Mouse (Mus musculus): ENCODE measurements around the gene 4933407L21Rik. TPM values are rescaled to one million over a fixed set of nuclear protein-coding genes. Genes with fewer than 3 reads are reported as not detected.

4933407L21Rik gene
- polyA plus RNA-seq, 1 experiment from 2014 or later, result 1.6 TPM

- Histone ChIP-seq H3K27me3 (ENCODE audit: insufficient read depth, low read length) (no peaks in the 10 kb centered on the region), H3K9ac (replicated peaks; ENCODE audit: low read length) (peak overlapping the region; percentile 32; the same call in 1 of the 2 replicates), H3K9me3 (ENCODE audit: low read length) (no peaks in the 10 kb centered on the region), H3K4me1 (ENCODE audit: insufficient read depth, low read length) (peaks cover 71% of the 10 kb centered on the region), H3K4me2 (replicated peaks; ENCODE audit: low read depth, low read length) (peak overlapping the region; percentile 19; the same call in 1 of the 2 replicates), H3K27ac (ENCODE audit: low read length) (peak overlapping the region; percentile 11; the same call in 1 of the 2 replicates), H3K36me3 (ENCODE audit: insufficient read depth, low read length) (peaks cover 4% of the 10 kb centered on the region), H3K4me3 (ENCODE audit: low read length) (no peak overlapping the region)
- ATAC-seq (ENCODE audit: low FRiP score, low TSS enrichment), result no peak
- 26% methylated on average over 8 of the region's 8 CpGs for WGBS
Measured at GRCm38 (mm10) chr1:85897901-85898760, 30.2 kb upstream of the 4933407L21Rik start.

- WGBS, result 44% methylated on average over 12 of the region's 12 CpGs
- H3K4me2 ChIP-seq (replicated peaks; ENCODE audit: low read depth, low read length), result no peak overlapping the region
- H3K9ac ChIP-seq (replicated peaks; ENCODE audit: low read length), result peak overlapping the region; percentile 32; the same call in 1 of the 2 replicates
- no peaks in the 10 kb centered on the region for H3K27me3 ChIP-seq (ENCODE audit: insufficient read depth, low read length)
- no peak overlapping the region for H3K4me3 ChIP-seq (ENCODE audit: low read length)
- peaks cover 11% of the 10 kb centered on the region for H3K36me3 ChIP-seq (ENCODE audit: insufficient read depth, low read length)
- no peak for ATAC-seq (ENCODE audit: low FRiP score, low TSS enrichment)
- H3K27ac ChIP-seq (ENCODE audit: low read length), result no peak overlapping the region; the same call in 1 of the 2 replicates
- H3K4me1 ChIP-seq (ENCODE audit: insufficient read depth, low read length), result peaks cover 71% of the 10 kb centered on the region
- H3K9me3 ChIP-seq (ENCODE audit: low read length), result no peaks in the 10 kb centered on the region
Measured at GRCm38 (mm10) chr1:85898761-85899387, 29.4 kb upstream of the 4933407L21Rik start.

DNA sequence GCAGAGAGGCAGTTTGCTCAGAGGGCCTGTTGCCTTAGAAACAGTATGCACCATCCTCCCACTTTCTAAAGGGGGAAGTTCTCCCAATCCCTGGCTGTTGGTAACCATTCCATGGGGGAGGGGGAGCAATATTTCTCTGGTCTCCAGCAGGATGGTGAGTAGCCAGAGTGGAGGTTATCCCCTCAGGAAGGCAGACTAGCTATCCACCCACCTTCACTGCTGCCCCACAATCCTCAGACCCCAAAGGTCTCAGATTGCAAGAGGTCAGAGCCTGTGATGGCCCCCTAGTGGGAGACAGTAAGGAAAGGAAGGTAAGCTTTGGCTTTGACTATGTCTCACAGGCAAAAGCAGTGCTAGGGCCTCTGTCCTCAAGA is 28.9 kb upstream of the 4933407L21Rik start:
- Histone ChIP-seq H3K9ac (replicated peaks; ENCODE audit: low read length) (no peak overlapping the region), H3K36me3 (ENCODE audit: insufficient read depth, low read length) (peaks cover 15% of the 10 kb centered on the region), H3K9me3 (ENCODE audit: low read length) (no peaks in the 10 kb centered on the region), H3K27me3 (ENCODE audit: insufficient read depth, low read length) (no peaks in the 10 kb centered on the region), H3K4me2 (replicated peaks; ENCODE audit: low read depth, low read length) (no peak overlapping the region), H3K4me1 (ENCODE audit: insufficient read depth, low read length) (peaks cover 69% of the 10 kb centered on the region), H3K27ac (ENCODE audit: low read length) (no peak overlapping the region; the same call in 1 of the 2 replicates), H3K4me3 (ENCODE audit: low read length) (no peak overlapping the region)
- no peak for ATAC-seq (ENCODE audit: low FRiP score, low TSS enrichment)

DNA sequence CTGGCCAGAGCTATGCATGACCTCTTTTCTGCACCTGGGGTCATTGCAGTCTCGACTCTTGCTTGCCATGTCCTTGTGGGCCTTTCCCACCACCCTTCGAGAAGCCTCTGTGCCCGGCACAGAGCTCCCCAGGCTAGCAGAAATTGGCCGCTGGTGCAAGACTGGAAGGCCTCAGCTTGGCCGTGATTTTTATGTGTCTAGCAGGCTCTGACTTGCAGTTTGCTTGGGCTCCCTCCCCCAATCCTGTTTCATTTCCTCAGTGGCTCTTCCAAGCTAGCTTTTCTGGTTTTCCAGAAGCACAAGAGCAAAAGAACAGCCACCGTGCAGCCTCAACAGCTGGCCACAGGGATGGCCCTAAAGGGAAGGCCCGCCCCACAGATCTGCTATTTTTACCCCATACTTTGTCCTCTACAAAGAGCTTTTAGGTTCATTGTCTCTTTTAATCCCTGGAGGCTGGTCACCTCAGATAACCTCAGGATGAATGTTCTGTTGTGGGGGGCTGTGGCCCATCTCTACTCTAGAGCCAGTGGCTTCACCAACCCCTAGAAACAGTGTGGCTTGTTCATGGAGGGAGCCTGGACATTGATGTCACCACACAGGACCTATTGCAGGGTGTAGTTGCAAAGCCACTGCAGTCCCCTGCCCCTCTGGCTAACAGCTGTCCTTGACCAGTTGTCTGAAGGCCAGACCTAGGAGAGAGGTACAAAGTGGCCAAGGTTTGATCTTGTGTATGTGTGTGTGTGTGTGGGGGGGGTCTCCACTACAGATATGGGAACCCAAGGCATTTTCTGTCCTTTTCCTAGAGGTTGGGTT is 27.6 kb upstream of the 4933407L21Rik start:
- peaks cover 66% of the 10 kb centered on the region for H3K4me1 ChIP-seq (ENCODE audit: insufficient read depth, low read length)
- H3K4me3 ChIP-seq (ENCODE audit: low read length), result no peak overlapping the region
- no peaks in the 10 kb centered on the region for H3K27me3 ChIP-seq (ENCODE audit: insufficient read depth, low read length)
- no peak overlapping the region for H3K9ac ChIP-seq (replicated peaks; ENCODE audit: low read length)
- H3K9me3 ChIP-seq (ENCODE audit: low read length), result no peaks in the 10 kb centered on the region
- H3K4me2 ChIP-seq (replicated peaks; ENCODE audit: low read depth, low read length), result no peak overlapping the region
- WGBS, result 38% methylated on average over 7 of the region's 7 CpGs
- H3K36me3 ChIP-seq (ENCODE audit: insufficient read depth, low read length), result peaks cover 28% of the 10 kb centered on the region
- peak overlapping the region; percentile 57 for H3K27ac ChIP-seq (ENCODE audit: low read length)
- ATAC-seq (ENCODE audit: low FRiP score, low TSS enrichment), result no peak

GRCm38 (mm10) chr1:85901516-85902107 is 26.7 kb upstream of the 4933407L21Rik start:
- Histone ChIP-seq H3K4me1 (ENCODE audit: insufficient read depth, low read length) (peaks cover 57% of the 10 kb centered on the region), H3K4me3 (ENCODE audit: low read length) (no peak overlapping the region), H3K27me3 (ENCODE audit: insufficient read depth, low read length) (no peaks in the 10 kb centered on the region), H3K4me2 (replicated peaks; ENCODE audit: low read depth, low read length) (no peak overlapping the region), H3K36me3 (ENCODE audit: insufficient read depth, low read length) (peaks cover 37% of the 10 kb centered on the region), H3K27ac (ENCODE audit: low read length) (peak overlapping the region; percentile 61), H3K9me3 (ENCODE audit: low read length) (no peaks in the 10 kb centered on the region), H3K9ac (replicated peaks; ENCODE audit: low read length) (no peak overlapping the region)
- 42% methylated on average over 3 of the region's 3 CpGs for WGBS
- ATAC-seq (ENCODE audit: low FRiP score, low TSS enrichment), result peak; percentile 32

- H3K36me3 ChIP-seq (ENCODE audit: insufficient read depth, low read length), result peaks cover 41% of the 10 kb centered on the region
- H3K4me3 ChIP-seq (ENCODE audit: low read length), result no peak overlapping the region
- no peak overlapping the region for H3K4me2 ChIP-seq (replicated peaks; ENCODE audit: low read depth, low read length)
- peak overlapping the region; percentile 61 for H3K27ac ChIP-seq (ENCODE audit: low read length)
- peaks cover 52% of the 10 kb centered on the region for H3K4me1 ChIP-seq (ENCODE audit: insufficient read depth, low read length)
- no peak overlapping the region for H3K9ac ChIP-seq (replicated peaks; ENCODE audit: low read length)
- H3K9me3 ChIP-seq (ENCODE audit: low read length), result no peaks in the 10 kb centered on the region
- no peaks in the 10 kb centered on the region for H3K27me3 ChIP-seq (ENCODE audit: insufficient read depth, low read length)
- WGBS, result 12% methylated on average over 6 of the region's 7 CpGs
- 0 out of 2 replicates have a peak, but pooled peaks have one; percentile 43 for ATAC-seq (ENCODE audit: low FRiP score, low TSS enrichment)
Measured at GRCm38 (mm10) chr1:85902108-85902561, 26.1 kb upstream of the 4933407L21Rik start.

- WGBS, result 69% methylated on average over 12 of the region's 12 CpGs
- no peak for ATAC-seq (ENCODE audit: low FRiP score, low TSS enrichment)
- Histone ChIP-seq H3K27me3 (ENCODE audit: insufficient read depth, low read length) (no peaks in the 10 kb centered on the region), H3K4me2 (replicated peaks; ENCODE audit: low read depth, low read length) (no peak overlapping the region), H3K9ac (replicated peaks; ENCODE audit: low read length) (no peak overlapping the region), H3K4me3 (ENCODE audit: low read length) (no peak overlapping the region), H3K27ac (ENCODE audit: low read length) (no peak overlapping the region), H3K4me1 (ENCODE audit: insufficient read depth, low read length) (peaks cover 9% of the 10 kb centered on the region), H3K9me3 (ENCODE audit: low read length) (no peaks in the 10 kb centered on the region), H3K36me3 (ENCODE audit: insufficient read depth, low read length) (peaks cover 59% of the 10 kb centered on the region)
Measured at GRCm38 (mm10) chr1:85906892-85907291, 21.4 kb upstream of the 4933407L21Rik start.

- ATAC-seq (ENCODE audit: low FRiP score, low TSS enrichment), result peak; percentile 33; the same call in 1 of the 2 replicates
- H3K27me3 ChIP-seq (ENCODE audit: insufficient read depth, low read length), result no peaks in the 10 kb centered on the region
- H3K4me3 ChIP-seq (ENCODE audit: low read length), result no peak overlapping the region
- H3K4me2 ChIP-seq (replicated peaks; ENCODE audit: low read depth, low read length), result no peak overlapping the region
- 40% methylated on average over 13 of the region's 13 CpGs for WGBS
- H3K4me1 ChIP-seq (ENCODE audit: insufficient read depth, low read length), result peaks cover 3% of the 10 kb centered on the region; the same call in 1 of the 2 replicates
- H3K9ac ChIP-seq (replicated peaks; ENCODE audit: low read length), result no peak overlapping the region
- H3K36me3 ChIP-seq (ENCODE audit: insufficient read depth, low read length), result peaks cover 47% of the 10 kb centered on the region
- H3K27ac ChIP-seq (ENCODE audit: low read length), result no peak overlapping the region
- H3K9me3 ChIP-seq (ENCODE audit: low read length), result no peaks in the 10 kb centered on the region
Measured at GRCm38 (mm10) chr1:85908754-85909590, 19.3 kb upstream of the 4933407L21Rik start.
